In the genomic region with DNA sequence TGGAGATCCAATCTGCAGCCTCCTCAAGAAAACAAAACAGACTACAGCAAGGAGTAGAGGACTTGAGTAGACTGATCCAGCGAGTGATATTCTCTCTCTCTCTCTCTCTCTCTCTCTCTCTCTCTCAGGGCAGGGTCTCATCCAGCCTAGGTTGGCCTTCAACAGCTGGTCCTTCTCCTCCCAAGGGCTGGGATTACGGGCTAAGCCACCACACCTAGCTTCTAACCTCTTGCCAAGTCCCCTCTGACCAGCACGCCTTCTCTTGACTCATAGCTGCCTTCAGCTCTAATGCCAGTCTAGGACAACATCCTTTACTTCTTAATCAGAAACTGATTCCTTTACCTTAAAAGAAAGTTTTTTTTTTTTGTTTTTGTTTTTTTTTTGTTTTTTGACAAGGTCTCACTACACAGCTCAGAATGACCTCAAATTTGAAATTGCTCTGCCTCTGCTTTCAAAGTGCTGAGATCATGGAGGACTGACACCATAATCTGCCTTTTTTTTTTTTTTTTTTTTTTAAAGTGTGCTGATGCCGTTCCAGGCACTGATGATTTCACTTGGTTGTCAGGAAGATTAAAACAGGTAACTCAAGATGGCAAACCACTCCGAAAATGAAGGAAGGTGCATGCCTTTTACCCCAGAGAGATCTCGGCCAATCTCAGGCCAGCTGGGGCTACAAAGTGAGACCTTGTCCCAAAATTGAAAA, we compare ENCODE assay signal across 8 mouse cellular contexts. TPM values are rescaled to one million over a fixed set of nuclear protein-coding genes. Genes with fewer than 3 reads are reported as not detected.
A peak's percentile ranks its signal among the peaks of the same experiment; 100 is the strongest.
DNase-seq lines count a peak whose midpoint lies in the region; ATAC-seq and TF ChIP-seq lines count a peak whose summit lies in the region.

No protein-coding gene starts in this region.

- H3K36me3 ChIP-seq in heart, embryonic 16.5 days (ENCODE audit: control insufficient read depth, insufficient read depth): peaks cover 2% of the 10 kb centered on the region; the same call in 1 of the 2 replicates
- no peaks in the 10 kb centered on the region for H3K36me3 ChIP-seq in midbrain, postnatal 0 days (ENCODE audit: insufficient read depth, low read length)
- no peaks in the 10 kb centered on the region for H3K36me3 ChIP-seq in midbrain, embryonic 10.5 days
- H3K36me3 ChIP-seq in intestine, embryonic 15.5 days: no peaks in the 10 kb centered on the region
- H3K36me3 ChIP-seq in stomach, embryonic 15.5 days: no peaks in the 10 kb centered on the region

- H3K4me2 ChIP-seq in heart, embryonic 16.5 days (ENCODE audit: low read depth, low read length): 0 out of 2 replicates have a peak overlapping the region, but pooled peaks have one; percentile 26
- H3K4me2 ChIP-seq in midbrain, postnatal 0 days (ENCODE audit: low read depth, low read length, poor library complexity, severe bottlenecking): no peak overlapping the region
- peak overlapping the region; percentile 35 for H3K4me2 ChIP-seq in intestine, embryonic 15.5 days (replicated peaks)
- peak overlapping the region; percentile 17; the same call in 1 of the 2 replicates for H3K4me2 ChIP-seq in stomach, embryonic 15.5 days

- intact Hi-C loops in heart, postnatal 14 days (cut with DNase I): no loop called here

- no peaks in the 10 kb centered on the region for H3K9me3 ChIP-seq in heart, embryonic 16.5 days (replicated peaks; ENCODE audit: control insufficient read depth, low read length)
- H3K9me3 ChIP-seq in midbrain, postnatal 0 days (ENCODE audit: low read length): no peaks in the 10 kb centered on the region
- no peaks in the 10 kb centered on the region for H3K9me3 ChIP-seq in midbrain, embryonic 10.5 days (replicated peaks)
- H3K9me3 ChIP-seq in intestine, embryonic 15.5 days: no peaks in the 10 kb centered on the region
- H3K9me3 ChIP-seq in stomach, embryonic 15.5 days: no peaks in the 10 kb centered on the region

- 0 out of 2 replicates have a peak overlapping the region, but pooled peaks have one; percentile 16 for H3K9ac ChIP-seq in heart, embryonic 16.5 days (ENCODE audit: low read length)
- no peak overlapping the region for H3K9ac ChIP-seq in midbrain, postnatal 0 days (replicated peaks; ENCODE audit: low read length, poor library complexity, severe bottlenecking)
- H3K9ac ChIP-seq in intestine, embryonic 15.5 days: no peak overlapping the region
- no peak overlapping the region for H3K9ac ChIP-seq in stomach, embryonic 15.5 days

- no peak for ATAC-seq in heart, embryonic 16.5 days (replicated peaks; ENCODE audit: extremely low read depth, insufficient read depth, low FRiP score)
- no peak for ATAC-seq in midbrain, postnatal 0 days (ENCODE audit: low FRiP score)
- no peak for ATAC-seq in intestine, embryonic 15.5 days
- ATAC-seq in stomach, embryonic 15.5 days (ENCODE audit: insufficient read depth, low FRiP score, low read depth): no peak

- peak overlapping the region; percentile 66 for H3K27ac ChIP-seq in heart, embryonic 16.5 days (ENCODE audit: low read length)
- 0 out of 2 replicates have a peak overlapping the region, but pooled peaks have one; percentile 26 for H3K27ac ChIP-seq in midbrain, postnatal 0 days (ENCODE audit: low read depth, low read length)
- H3K27ac ChIP-seq in midbrain, embryonic 10.5 days (replicated peaks): no peak overlapping the region
- H3K27ac ChIP-seq in intestine, embryonic 15.5 days: peak overlapping the region; percentile 97
- H3K27ac ChIP-seq in stomach, embryonic 15.5 days: peak overlapping the region; percentile 89

- no peak for TF ChIP-seq CTCF in midbrain, postnatal 0 days (IDR thresholded peaks at IDR 0.05)

- no peak overlapping the region for H3K4me3 ChIP-seq in heart, embryonic 16.5 days (ENCODE audit: low read length)
- no peak overlapping the region for H3K4me3 ChIP-seq in midbrain, postnatal 0 days (ENCODE audit: low read depth, low read length)
- no peak overlapping the region for H3K4me3 ChIP-seq in midbrain, embryonic 10.5 days
- no peak overlapping the region for H3K4me3 ChIP-seq in intestine, embryonic 15.5 days (replicated peaks)
- H3K4me3 ChIP-seq in stomach, embryonic 15.5 days (replicated peaks): no peak overlapping the region

- 71% methylated on average over 6 of the region's 6 CpGs for WGBS in heart, embryonic 16.5 days
- WGBS in midbrain, postnatal 0 days: 88% methylated on average over 6 of the region's 6 CpGs
- WGBS in midbrain, embryonic 10.5 days: 82% methylated on average over 6 of the region's 6 CpGs
- WGBS in intestine, embryonic 15.5 days: 65% methylated on average over 6 of the region's 6 CpGs
- 54% methylated on average over 6 of the region's 6 CpGs for WGBS in stomach, embryonic 15.5 days

- H3K27me3 ChIP-seq in heart, embryonic 16.5 days (ENCODE audit: control insufficient read depth, insufficient read depth, low read length): no peaks in the 10 kb centered on the region
- H3K27me3 ChIP-seq in midbrain, postnatal 0 days (ENCODE audit: insufficient read depth, low read length): no peaks in the 10 kb centered on the region
- H3K27me3 ChIP-seq in midbrain, embryonic 10.5 days (ENCODE audit: low read depth, poor library complexity, severe bottlenecking): no peaks in the 10 kb centered on the region
- H3K27me3 ChIP-seq in intestine, embryonic 15.5 days (replicated peaks): no peaks in the 10 kb centered on the region
- no peaks in the 10 kb centered on the region for H3K27me3 ChIP-seq in stomach, embryonic 15.5 days (replicated peaks)

- peaks cover 36% of the 10 kb centered on the region for H3K4me1 ChIP-seq in heart, embryonic 16.5 days (ENCODE audit: control insufficient read depth, insufficient read depth, low read length)
- no peaks in the 10 kb centered on the region for H3K4me1 ChIP-seq in midbrain, postnatal 0 days (ENCODE audit: insufficient read depth, low read length)
- H3K4me1 ChIP-seq in midbrain, embryonic 10.5 days: peaks cover 16% of the 10 kb centered on the region
- H3K4me1 ChIP-seq in intestine, embryonic 15.5 days (replicated peaks): peaks cover 20% of the 10 kb centered on the region
- peaks cover 32% of the 10 kb centered on the region for H3K4me1 ChIP-seq in stomach, embryonic 15.5 days

- DNase-seq in heart, postnatal 14 days: no peak
- no peak for DNase-seq in midbrain, postnatal 0 days (ENCODE audit: low spot score)
- DNase-seq in midbrain, embryonic 10.5 days (ENCODE audit: low spot score): no peak
- DNase-seq in embryo, embryonic 11 days: no peak
- DNase-seq in cerebellum, adult 8-10 months: no peak

RNA-seq across cellular contexts. Expression of a gene that starts 33.5 kb away (rescaled TPM):
- 13.6 and 14.3 TPM in 2 replicates for polyA plus RNA-seq in heart, embryonic 16.5 days (2015; fragmentation: Nextera tagmentation; extraction: Ambion mirVana)
- total RNA-seq in heart, postnatal 14 days (2021): 1 to 10 TPM; 5.9 to 7.1 TPM
- 1.7 and 2.7 TPM in 2 replicates for total RNA-seq in midbrain, postnatal 0 days (2014; rRNA removed)
- 4.5 and 5.0 TPM in 2 replicates for polyA plus RNA-seq in midbrain, postnatal 0 days (2015; fragmentation: Nextera tagmentation; extraction: Ambion mirVana)
- 13.0 and 14.8 TPM in 2 replicates for polyA plus RNA-seq in midbrain, embryonic 10.5 days (2016; fragmentation: Nextera tagmentation; extraction: Ambion mirVana)
- 11.6 and 11.8 TPM in 2 replicates for polyA plus RNA-seq in intestine, embryonic 15.5 days (2015; fragmentation: Nextera tagmentation; extraction: Ambion mirVana)
- polyA plus RNA-seq in stomach, embryonic 15.5 days (2015; fragmentation: Nextera tagmentation; extraction: Ambion mirVana): 11.9 and 12.9 TPM in 2 replicates

RNA-seq across cellular contexts. Expression of a gene that starts 33.7 kb away (rescaled TPM):
- 39.8 and 40.8 TPM in 2 replicates for polyA plus RNA-seq in heart, embryonic 16.5 days (2015; fragmentation: Nextera tagmentation; extraction: Ambion mirVana)
- 10 to 100 TPM; 22.5 to 24.4 TPM for total RNA-seq in heart, postnatal 14 days (2021)
- 35.6 and 47.9 TPM in 2 replicates for total RNA-seq in midbrain, postnatal 0 days (2014; rRNA removed)
- polyA plus RNA-seq in midbrain, postnatal 0 days (2015; fragmentation: Nextera tagmentation; extraction: Ambion mirVana): 53.7 and 59.6 TPM in 2 replicates
- polyA plus RNA-seq in midbrain, embryonic 10.5 days (2016; fragmentation: Nextera tagmentation; extraction: Ambion mirVana): 56.2 and 58.3 TPM in 2 replicates
- polyA plus RNA-seq in intestine, embryonic 15.5 days (2015; fragmentation: Nextera tagmentation; extraction: Ambion mirVana): 54.6 and 63.6 TPM in 2 replicates
- 53.7 and 62.2 TPM in 2 replicates for polyA plus RNA-seq in stomach, embryonic 15.5 days (2015; fragmentation: Nextera tagmentation; extraction: Ambion mirVana)
